Mouse (Mus musculus) brain, adult 10 weeks (tissue): Measurements from ENCODE around the gene Prss57. TPM values are rescaled to one million over a fixed set of nuclear protein-coding genes. Genes with fewer than 3 reads are reported as not detected.

Experiments
- polyA plus RNA-seq: library from polyadenylated mRNA; stranded (reverse); fragments of 350-450 nt; fragmentation: Illumina TruSeq; extraction: RNeasy Lipid Tissue Mini Kit (QIAGEN cat#74804); gene quantifications from one replicate; pipeline ENCODE4 v1.2.3, GENCODE M21; 2015; ENCODE audit warnings: low read depth, low replicate concordance

Gene Prss57
- 0.85 TPM for polyA plus RNA-seq

DNA sequence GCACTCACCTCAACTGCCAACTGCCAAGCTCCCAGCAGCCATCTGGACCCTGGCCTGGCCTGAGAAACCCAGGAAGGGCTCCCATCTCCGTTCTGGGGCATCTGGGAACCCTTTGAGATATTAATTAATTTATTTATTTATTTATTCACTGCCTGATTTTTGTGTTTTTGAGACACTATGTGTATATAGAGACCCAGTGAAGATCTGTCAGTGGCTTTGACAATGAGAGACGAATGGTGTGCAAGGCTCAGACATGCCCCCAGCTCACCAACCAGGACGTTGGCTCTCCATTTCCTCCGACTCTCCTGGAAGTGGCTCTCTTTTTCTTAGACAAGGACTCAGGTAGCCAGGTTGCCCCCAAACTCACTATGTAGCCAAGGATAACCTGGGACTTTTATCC, at the start of gene Prss57:
Gene Prss57, minus strand, starts transcription at position 101 of the 400 bp plus-strand sequence.

DNA sequence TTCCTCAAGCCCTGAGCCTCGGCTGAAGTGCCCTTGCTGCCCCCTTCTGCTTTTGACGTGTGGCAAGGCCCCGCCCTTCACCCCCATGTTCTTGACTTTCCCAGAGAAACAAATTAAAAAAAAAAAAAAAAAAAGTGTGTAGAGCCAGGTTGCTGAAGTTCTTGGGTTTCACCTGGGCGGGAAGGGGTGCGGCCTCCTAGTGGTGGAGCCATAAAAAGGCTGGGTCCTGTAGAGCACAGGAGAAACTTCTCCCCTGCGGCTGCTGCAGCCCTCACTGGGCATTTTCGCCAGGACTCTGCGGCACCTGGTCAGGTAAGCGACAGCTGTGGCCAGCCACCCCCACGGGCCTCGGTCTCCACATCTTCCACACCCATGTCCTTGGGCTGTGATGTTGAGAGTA, 30.0 kb upstream of the Prss57 start, which contains the start of gene Misp:
Gene Misp, plus strand, starts transcription at position 208 of the 400 bp plus-strand sequence.

DNA sequence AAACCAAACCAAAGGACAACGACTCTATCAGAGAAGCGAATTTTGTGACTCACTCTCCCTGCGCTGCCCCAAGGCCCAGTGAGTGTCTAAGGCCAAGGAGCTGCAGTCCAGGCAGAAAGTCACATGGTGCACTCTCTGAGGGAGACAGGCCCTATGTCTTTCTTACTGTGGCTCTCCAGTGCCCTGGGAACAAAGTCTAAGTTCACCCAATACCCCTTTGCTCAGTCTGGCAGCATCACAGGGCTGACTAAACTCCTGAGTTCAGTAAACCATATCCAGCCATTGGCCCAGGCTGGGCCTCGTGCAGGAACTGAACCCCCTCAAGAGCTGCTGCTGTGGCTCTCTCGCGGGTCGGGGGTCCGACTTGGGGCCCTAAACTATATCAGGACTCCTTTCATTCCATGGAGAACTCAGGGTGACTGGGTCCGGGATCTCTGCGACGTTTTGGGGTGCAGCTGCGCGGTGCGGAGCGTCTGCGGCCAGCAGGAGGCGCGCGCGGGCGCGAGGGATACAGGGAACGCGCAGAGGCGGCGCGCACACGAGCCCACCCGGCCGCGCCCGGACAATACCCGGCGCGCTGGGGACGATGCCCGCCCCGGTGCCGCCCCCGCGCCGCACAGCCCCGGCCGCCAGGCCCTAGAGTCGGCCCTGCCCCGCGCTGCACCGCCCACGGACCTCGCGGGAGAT, 2.4 kb upstream of the Prss57 start, which contains the start of gene Palm:
Gene Palm, plus strand, starts transcription at position 522 of the 687 bp plus-strand sequence.

DNA sequence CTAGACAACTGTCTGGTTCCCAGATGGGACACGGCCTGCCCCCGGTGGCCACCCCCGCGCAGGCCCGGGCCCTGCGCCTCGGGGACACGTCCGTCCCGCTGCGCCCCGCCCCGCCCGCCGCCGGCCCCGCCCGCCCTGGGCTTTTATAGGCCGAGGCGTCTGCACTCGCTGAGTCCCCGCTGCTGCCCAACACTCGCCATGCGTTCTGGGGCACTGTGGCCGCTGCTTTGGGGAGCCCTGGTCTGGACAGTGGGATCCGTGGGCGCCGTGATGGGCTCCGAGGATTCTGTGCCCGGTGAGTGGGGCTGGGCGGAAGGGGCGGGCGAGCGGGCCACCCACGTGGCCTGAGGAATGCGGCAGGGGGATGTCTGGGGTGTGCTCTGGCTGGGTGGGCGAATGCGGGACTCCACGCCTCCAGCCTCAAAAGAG, 13.6 kb downstream of the Prss57 start, which contains the start of gene Fstl3:
Gene Fstl3, plus strand, starts transcription at position 170 of the 429 bp plus-strand sequence.

DNA sequence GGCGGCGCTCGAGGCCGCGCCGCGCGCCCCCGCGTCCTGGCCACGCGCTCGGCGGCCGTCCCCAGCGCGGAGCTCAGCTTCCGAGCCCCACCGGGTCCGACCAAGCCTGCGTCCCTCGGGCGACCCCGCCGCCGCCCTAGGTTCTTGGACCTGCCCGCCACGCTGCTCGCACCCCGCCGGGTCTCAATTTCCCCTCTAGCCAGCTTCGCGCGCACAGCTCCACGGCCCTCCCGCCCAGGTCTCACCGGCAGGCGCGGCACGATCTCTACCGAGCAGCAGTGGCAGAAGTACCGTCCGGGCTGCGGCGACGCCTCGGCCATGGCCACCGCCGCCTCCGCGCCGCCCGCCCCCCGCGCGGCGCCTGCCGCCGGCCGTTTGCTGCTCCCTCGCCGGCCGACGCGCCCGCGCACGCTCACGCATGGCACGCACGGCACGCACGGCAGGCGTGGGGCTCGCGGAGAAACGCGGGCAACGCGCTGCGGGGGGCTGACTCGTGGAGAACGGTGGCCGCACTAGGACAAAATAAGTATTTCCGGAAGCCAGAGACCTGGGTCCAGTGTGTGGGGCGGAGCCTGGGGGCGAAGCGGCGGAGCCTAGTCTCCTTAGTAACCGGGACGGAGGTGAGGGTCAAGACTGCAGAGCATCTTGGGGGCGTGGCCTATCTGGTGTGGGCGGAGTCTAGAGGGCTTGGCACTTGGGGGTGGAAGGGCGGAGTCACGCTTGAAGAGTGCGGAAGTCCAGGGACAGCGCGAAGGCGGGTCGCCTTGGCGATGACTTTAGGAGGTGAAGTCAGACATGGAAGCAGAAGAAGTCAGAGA, 24.0 kb downstream of the Prss57 start, which contains the start of gene Rnf126:
Gene Rnf126, minus strand, starts transcription at position 445 of the 818 bp plus-strand sequence.

DNA sequence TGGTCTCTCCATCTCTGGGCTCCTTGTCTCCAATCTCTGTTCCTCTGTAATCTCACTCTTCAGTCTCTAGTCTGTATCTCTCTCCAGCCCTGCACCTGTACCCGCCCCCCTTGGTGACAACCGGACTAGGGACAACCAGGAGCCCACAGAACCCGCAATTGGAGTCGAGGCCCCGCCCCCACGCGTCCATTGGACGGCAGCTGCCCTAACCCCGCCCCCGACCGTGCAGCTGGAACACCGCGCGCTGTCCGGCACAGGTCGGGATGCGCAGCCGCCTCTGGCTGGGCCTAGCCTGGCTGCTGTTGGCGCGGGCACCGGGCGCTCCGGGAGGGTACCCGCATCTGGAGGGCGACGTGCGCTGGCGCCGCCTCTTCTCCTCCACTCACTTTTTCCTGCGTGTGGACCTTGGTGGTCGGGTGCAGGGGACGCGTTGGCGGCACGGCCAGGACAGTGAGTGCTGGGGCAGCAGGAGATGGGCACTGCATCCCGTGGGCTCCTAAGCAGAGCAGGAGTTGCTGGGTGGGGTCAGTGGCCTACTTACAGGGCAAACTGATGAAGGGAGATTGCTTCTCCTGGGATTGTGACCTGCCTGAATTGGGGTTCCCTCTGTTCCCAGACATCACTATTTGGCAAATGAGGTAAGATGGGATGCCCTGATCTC, 35.8 kb downstream of the Prss57 start, which contains the start of gene Fgf22:
Gene Fgf22, plus strand, starts transcription at position 221 of the 661 bp plus-strand sequence.

DNA sequence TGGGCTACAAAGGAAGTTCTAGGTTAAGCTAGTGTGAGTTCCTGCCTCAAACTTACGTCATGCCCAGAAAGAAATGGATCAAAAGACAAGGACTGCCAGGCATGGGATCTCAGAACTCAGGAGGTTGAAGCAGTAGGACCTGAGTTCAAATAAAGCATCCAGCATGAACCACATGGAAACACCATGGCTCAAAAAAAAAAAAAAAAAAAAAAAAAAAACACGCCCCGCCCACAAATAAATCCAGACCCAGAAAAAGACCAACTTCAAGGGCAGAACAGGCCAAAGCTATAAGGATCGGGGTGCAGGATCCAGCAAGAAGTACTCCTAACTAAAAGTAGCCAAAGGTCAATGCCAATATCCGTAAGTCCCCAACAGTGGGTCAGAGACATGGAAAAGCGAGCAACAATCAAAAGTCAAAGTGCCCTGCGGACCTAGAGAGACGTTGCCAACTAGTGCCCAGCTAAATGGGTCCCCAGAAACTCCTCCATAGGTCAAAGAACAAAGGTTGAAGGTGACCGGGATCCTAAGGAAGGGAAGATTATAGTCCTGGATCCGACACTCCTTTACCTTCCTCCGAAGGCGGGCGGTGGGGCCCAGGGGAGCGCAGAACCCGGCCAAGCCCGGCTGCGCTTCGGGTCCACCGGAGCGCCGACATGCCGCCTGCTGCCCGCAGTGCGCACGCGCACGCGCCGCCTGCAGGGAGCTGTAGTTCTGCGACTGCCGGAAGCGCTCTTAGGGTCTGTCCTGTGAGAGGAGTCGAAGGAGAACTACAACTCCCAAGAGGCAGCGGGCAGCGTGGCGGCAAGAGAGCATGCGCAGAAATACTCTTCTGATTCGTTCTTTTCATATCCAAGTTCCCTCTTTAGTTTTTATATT, 44.6 kb downstream of the Prss57 start, which contains the start of gene Polrmt:
Gene Polrmt, minus strand, starts transcription at position 684 of the 876 bp plus-strand sequence.

Other genes with a start within 250 kb of the Prss57 start
- 38.8 TPM for gene Mier2, start 235.8 kb downstream of the Prss57 start, polyA plus RNA-seq
- gene Theg, start 203.6 kb downstream of the Prss57 start, polyA plus RNA-seq = 1.4 TPM
- 7.5 TPM for gene C2cd4c, start 176.9 kb downstream of the Prss57 start, polyA plus RNA-seq
- gene Shc2, start 153.0 kb downstream of the Prss57 start, polyA plus RNA-seq = 35.0 TPM
- gene Odf3l2, start 145.2 kb downstream of the Prss57 start, polyA plus RNA-seq = 0.51 TPM
- not detected for gene Madcam1, start 126.4 kb downstream of the Prss57 start, polyA plus RNA-seq
- gene Tpgs1, start 121.6 kb downstream of the Prss57 start, polyA plus RNA-seq = 74.3 TPM
- gene Cdc34, start 108.8 kb downstream of the Prss57 start, polyA plus RNA-seq = 97.1 TPM
- 1.4 TPM for gene Gzmm, start 101.9 kb downstream of the Prss57 start, polyA plus RNA-seq
- gene Bsg, start 86.5 kb downstream of the Prss57 start, polyA plus RNA-seq = 910 TPM
- gene Hcn2, start 74.3 kb downstream of the Prss57 start, polyA plus RNA-seq = 80.2 TPM
- 35.3 TPM for gene Polrmt, start 44.4 kb downstream of the Prss57 start, polyA plus RNA-seq
- 4.3 TPM for gene Fgf22, start 35.9 kb downstream of the Prss57 start, polyA plus RNA-seq
- 69.6 TPM for gene Rnf126, start 24.0 kb downstream of the Prss57 start, polyA plus RNA-seq
- 2.0 TPM for gene Fstl3, start 13.7 kb downstream of the Prss57 start, polyA plus RNA-seq
- gene Palm, start 2.6 kb upstream of the Prss57 start, polyA plus RNA-seq = 175 TPM
- not detected for gene Misp, start 30.0 kb upstream of the Prss57 start, polyA plus RNA-seq
- 25.7 TPM for gene Ptbp1, start 63.5 kb upstream of the Prss57 start, polyA plus RNA-seq
- gene Prtn3, start 83.5 kb upstream of the Prss57 start, polyA plus RNA-seq = 3.6 TPM
- 49.3 TPM for gene Plppr3, start 83.7 kb upstream of the Prss57 start, polyA plus RNA-seq
- not detected for gene Elane, start 95.3 kb upstream of the Prss57 start, polyA plus RNA-seq
- not detected for gene Cfd, start 99.9 kb upstream of the Prss57 start, polyA plus RNA-seq
- 32.0 TPM for gene Med16, start 118.0 kb upstream of the Prss57 start, polyA plus RNA-seq
- not detected for gene Gm26602, start 119.9 kb upstream of the Prss57 start, polyA plus RNA-seq
- gene Kiss1r, start 126.0 kb upstream of the Prss57 start, polyA plus RNA-seq = 4.0 TPM
- gene R3hdm4, start 130.2 kb upstream of the Prss57 start, polyA plus RNA-seq = 241 TPM
- gene Arid3a, start 136.1 kb upstream of the Prss57 start, polyA plus RNA-seq = 2.3 TPM
- 34.3 TPM for gene Wdr18, start 169.2 kb upstream of the Prss57 start, polyA plus RNA-seq
- gene Grin3b, start 179.8 kb upstream of the Prss57 start, polyA plus RNA-seq = not detected
- gene Tmem259, start 193.4 kb upstream of the Prss57 start, polyA plus RNA-seq = 89.3 TPM
- gene Cnn2, start 197.6 kb upstream of the Prss57 start, polyA plus RNA-seq = 6.4 TPM
- 8.2 TPM for gene Abca7, start 205.5 kb upstream of the Prss57 start, polyA plus RNA-seq
- gene Arhgap45, start 225.7 kb upstream of the Prss57 start, polyA plus RNA-seq = 3.5 TPM
- 134 TPM for gene Polr2e, start 248.8 kb upstream of the Prss57 start, polyA plus RNA-seq